9 mouse cellular contexts compared by ENCODE assay signal in genomic region chr2:168250270-168250669, GRCm38 (mm10). TPM values are rescaled to one million over a fixed set of nuclear protein-coding genes. Genes with fewer than 3 reads are reported as not detected.
A peak's percentile ranks its signal among the peaks of the same experiment; 100 is the strongest.
DNase-seq lines count a peak whose midpoint lies in the region; ATAC-seq and TF ChIP-seq lines count a peak whose summit lies in the region.
"Had no signal": no experiment of that assay in that cellular context is flagged by ENCODE, and none has a peak within 500 bp of the region (broad histone marks: within the 10 kb centered on the region; RNA-seq: fewer than 3 reads in every experiment).

No protein-coding gene starts in this region.

- H3K9me3 ChIP-seq in forebrain, embryonic 12.5 days = no peaks in the 10 kb centered on the region
- H3K9me3 ChIP-seq in midbrain, embryonic 11.5 days (ENCODE audit: control insufficient read depth, low read length) = no peaks in the 10 kb centered on the region

- ATAC-seq in forebrain, embryonic 12.5 days (ENCODE audit: low FRiP score) = peak; percentile 21; the same call in 1 of the 2 replicates
- ATAC-seq in midbrain, embryonic 11.5 days (ENCODE audit: low FRiP score) = peak; percentile 54; the same call in 1 of the 2 replicates

- intact Hi-C loops in left cerebral cortex, adult 2 months (cut with DNase I) = loop anchor here (1.0 kb wide), 2 partner anchors 195 to 378 kb away; no protein-coding TSS in a partner anchor

- no peak overlapping the region for H3K27ac ChIP-seq in forebrain, embryonic 12.5 days
- no peak overlapping the region for H3K27ac ChIP-seq in left cerebral cortex, adult 2 months
- no peak overlapping the region for H3K27ac ChIP-seq in midbrain, embryonic 11.5 days (ENCODE audit: low read depth, low read length)
- H3K27ac ChIP-seq: macrophage had no signal

- peak; percentile 46 for DNase-seq in MEL-GATA-1-ER (ENCODE audit: extremely low read depth, low read depth)
- DNase-seq in brain, embryonic 18.5 days (ENCODE audit: low read depth, low spot score) = peak; percentile 52
- peak; percentile 90 for DNase-seq in hindlimb bud, embryonic 11.5 days (ENCODE audit: extremely low spot score, low read depth, low spot score)
- peak; percentile 85 to 89 for DNase-seq in left cerebral cortex, adult 2 months (ENCODE audit: extremely low spot score in 1 of 2, low spot score in 2 of 2)
- DNase-seq in midbrain, embryonic 11.5 days (ENCODE audit: low spot score, missing footprints) = peak; percentile 99
- peak; percentile 91 for DNase-seq in right cerebral cortex, postnatal 4 days
- peak; percentile 73 for DNase-seq in yolk sac, embryonic 10.5 days (ENCODE audit: low spot score)

- no peak overlapping the region for H3K4me3 ChIP-seq in forebrain, embryonic 12.5 days (replicated peaks)
- no peak overlapping the region for H3K4me3 ChIP-seq in left cerebral cortex, adult 2 months
- no peak overlapping the region for H3K4me3 ChIP-seq in midbrain, embryonic 11.5 days (ENCODE audit: low read depth, low read length)

- WGBS in forebrain, embryonic 12.5 days = 20% methylated on average over 8 of the region's 8 CpGs
- WGBS in midbrain, embryonic 11.5 days = 19% methylated on average over 8 of the region's 8 CpGs

- no peak overlapping the region for H3K4me2 ChIP-seq in forebrain, embryonic 12.5 days
- no peak overlapping the region for H3K4me2 ChIP-seq in midbrain, embryonic 11.5 days

- peak; percentile 94 for TF ChIP-seq CTCF in left cerebral cortex, adult 2 months (IDR thresholded peaks at IDR 0.05)

- no peaks in the 10 kb centered on the region for H3K36me3 ChIP-seq in forebrain, embryonic 12.5 days (replicated peaks)
- no peaks in the 10 kb centered on the region for H3K36me3 ChIP-seq in midbrain, embryonic 11.5 days (ENCODE audit: control insufficient read depth, insufficient read depth, low read length)

- peaks cover 6% of the 10 kb centered on the region; the same call in 1 of the 2 replicates for H3K4me1 ChIP-seq in forebrain, embryonic 12.5 days
- H3K4me1 ChIP-seq in midbrain, embryonic 11.5 days (ENCODE audit: control insufficient read depth, insufficient read depth, low read length) = no peaks in the 10 kb centered on the region

- H3K9ac ChIP-seq in forebrain, embryonic 12.5 days = no peak overlapping the region
- no peak overlapping the region for H3K9ac ChIP-seq in midbrain, embryonic 11.5 days (ENCODE audit: low read length)

- H3K27me3 ChIP-seq in forebrain, embryonic 12.5 days = peaks cover 15% of the 10 kb centered on the region
- H3K27me3 ChIP-seq in midbrain, embryonic 11.5 days (ENCODE audit: control insufficient read depth, insufficient read depth, low read length) = no peaks in the 10 kb centered on the region

RNA-seq across cellular contexts. Expression of gene Mocs3, which starts 19.8 kb away (rescaled TPM):
- 9.4 and 9.6 TPM in 2 replicates for polyA plus RNA-seq in forebrain, embryonic 12.5 days (2016; fragmentation: Nextera tagmentation; extraction: Ambion mirVana)
- total RNA-seq in left cerebral cortex, adult 2 months (2021) = 10 to 100 TPM; 19.6 to 20.1 TPM
- 8.0 TPM in 2 replicates for polyA plus RNA-seq in midbrain, embryonic 11.5 days (2014; fragmentation: Nextera tagmentation; extraction: Ambion mirVana)

RNA-seq across cellular contexts. Expression of gene Dpm1, which starts 19.9 kb away (rescaled TPM):
- 79.3 and 88.0 TPM in 2 replicates for polyA plus RNA-seq in forebrain, embryonic 12.5 days (2016; fragmentation: Nextera tagmentation; extraction: Ambion mirVana)
- 10 to 100 TPM; 68.5 to 75.8 TPM for total RNA-seq in left cerebral cortex, adult 2 months (2021)
- polyA plus RNA-seq in midbrain, embryonic 11.5 days (2014; fragmentation: Nextera tagmentation; extraction: Ambion mirVana) = 75.4 and 92.2 TPM in 2 replicates

RNA-seq across cellular contexts. Expression of gene Gm20716, which starts 20.1 kb away (rescaled TPM):
- polyA plus RNA-seq in forebrain, embryonic 12.5 days (2016; fragmentation: Nextera tagmentation; extraction: Ambion mirVana) = 24.6 and 25.7 TPM in 2 replicates
- total RNA-seq in left cerebral cortex, adult 2 months (2021) = 10 to 100 TPM; 26.9 to 32.3 TPM
- 23.8 and 24.6 TPM in 2 replicates for polyA plus RNA-seq in midbrain, embryonic 11.5 days (2014; fragmentation: Nextera tagmentation; extraction: Ambion mirVana)

RNA-seq across cellular contexts. Expression of gene Kcng1, which starts 31.3 kb away (rescaled TPM):
- polyA plus RNA-seq in forebrain, embryonic 12.5 days (2016; fragmentation: Nextera tagmentation; extraction: Ambion mirVana) = 3.7 TPM in 2 replicates
- 10 to 100 TPM; 30.5 to 39.6 TPM for total RNA-seq in left cerebral cortex, adult 2 months (2021)
- 1.2 and 1.7 TPM in 2 replicates for polyA plus RNA-seq in midbrain, embryonic 11.5 days (2014; fragmentation: Nextera tagmentation; extraction: Ambion mirVana)
- polyA plus RNA-seq: macrophage had no signal

RNA-seq across cellular contexts. Expression of gene Adnp, which starts 43.4 kb away (rescaled TPM):
- polyA plus RNA-seq in forebrain, embryonic 12.5 days (2016; fragmentation: Nextera tagmentation; extraction: Ambion mirVana) = 3.5 and 10.8 TPM in 2 replicates
- total RNA-seq in left cerebral cortex, adult 2 months (2021) = 10 to 100 TPM; 84.0 to 91.6 TPM
- polyA plus RNA-seq in midbrain, embryonic 11.5 days (2014; fragmentation: Nextera tagmentation; extraction: Ambion mirVana) = 6.0 and 9.7 TPM in 2 replicates

Comparison
In these comparisons a context has a peak if more than half of its experiments do, and no peak if none do; other contexts are left out.
1. DNase-seq: peak in every context shown above with its lines; median percentile 99 in midbrain, embryonic 11.5 days; 91 in right cerebral cortex, postnatal 4 days; 90 in hindlimb bud, embryonic 11.5 days; 87 in left cerebral cortex, adult 2 months; 73 in yolk sac, embryonic 10.5 days; 52 in brain, embryonic 18.5 days; 46 in MEL-GATA-1-ER.